Mouse (Mus musculus): ENCODE results near the gene Nt5dc1. TPM values are rescaled to one million over a fixed set of nuclear protein-coding genes. Genes with fewer than 3 reads are reported as not detected.
A peak's percentile ranks its signal among the peaks of the same experiment; 100 is the strongest.

The Nt5dc1 gene
- polyA plus RNA-seq, 1 experiment from 2014 or later: 8.2 TPM

DNA sequence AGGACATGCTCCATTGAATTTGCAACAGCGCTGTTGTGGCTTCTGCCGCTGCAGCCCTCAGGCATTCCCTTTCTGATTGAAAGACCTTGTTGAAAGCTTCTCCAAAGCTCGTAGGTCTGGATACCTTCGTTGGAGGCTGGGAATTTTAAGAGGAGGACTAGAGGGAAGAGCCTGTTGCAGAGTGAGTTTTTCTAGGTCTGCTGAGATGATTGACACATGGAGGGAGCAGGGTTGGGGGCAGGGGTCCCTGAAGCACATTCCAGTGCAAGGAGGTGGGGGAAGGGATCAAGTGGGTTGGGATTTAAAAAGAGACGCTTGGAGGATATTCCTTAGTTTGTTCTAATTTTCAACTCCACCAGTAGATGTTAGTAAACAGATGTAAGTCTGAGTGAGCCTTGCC, 118.0 kb downstream of the Nt5dc1 start:
- no peak for ATAC-seq
- no peaks in the 10 kb centered on the region for H3K4me1 ChIP-seq (replicated peaks; ENCODE audit: control insufficient read depth, insufficient read depth, low read length)
- no peak overlapping the region for H3K9ac ChIP-seq (ENCODE audit: low read depth, low read length)
- H3K27me3 ChIP-seq (replicated peaks; ENCODE audit: control insufficient read depth, insufficient read depth, low read length): no peaks in the 10 kb centered on the region
- no peak for TF ChIP-seq CTCF (IDR thresholded peaks at IDR 0.05; ENCODE audit: low read depth)
- H3K9me3 ChIP-seq (ENCODE audit: control insufficient read depth): no peaks in the 10 kb centered on the region
- H3K27ac ChIP-seq (ENCODE audit: low read depth, low read length): no peak overlapping the region
- WGBS: 47% methylated on average over 5 of the region's 5 CpGs
- no peak overlapping the region; the same call in 1 of the 2 replicates for H3K4me2 ChIP-seq (replicated peaks; ENCODE audit: low read depth)
- no peaks in the 10 kb centered on the region for H3K36me3 ChIP-seq (ENCODE audit: control insufficient read depth, insufficient read depth)
- no peak overlapping the region for H3K4me3 ChIP-seq (ENCODE audit: low read depth, low read length)

DNA sequence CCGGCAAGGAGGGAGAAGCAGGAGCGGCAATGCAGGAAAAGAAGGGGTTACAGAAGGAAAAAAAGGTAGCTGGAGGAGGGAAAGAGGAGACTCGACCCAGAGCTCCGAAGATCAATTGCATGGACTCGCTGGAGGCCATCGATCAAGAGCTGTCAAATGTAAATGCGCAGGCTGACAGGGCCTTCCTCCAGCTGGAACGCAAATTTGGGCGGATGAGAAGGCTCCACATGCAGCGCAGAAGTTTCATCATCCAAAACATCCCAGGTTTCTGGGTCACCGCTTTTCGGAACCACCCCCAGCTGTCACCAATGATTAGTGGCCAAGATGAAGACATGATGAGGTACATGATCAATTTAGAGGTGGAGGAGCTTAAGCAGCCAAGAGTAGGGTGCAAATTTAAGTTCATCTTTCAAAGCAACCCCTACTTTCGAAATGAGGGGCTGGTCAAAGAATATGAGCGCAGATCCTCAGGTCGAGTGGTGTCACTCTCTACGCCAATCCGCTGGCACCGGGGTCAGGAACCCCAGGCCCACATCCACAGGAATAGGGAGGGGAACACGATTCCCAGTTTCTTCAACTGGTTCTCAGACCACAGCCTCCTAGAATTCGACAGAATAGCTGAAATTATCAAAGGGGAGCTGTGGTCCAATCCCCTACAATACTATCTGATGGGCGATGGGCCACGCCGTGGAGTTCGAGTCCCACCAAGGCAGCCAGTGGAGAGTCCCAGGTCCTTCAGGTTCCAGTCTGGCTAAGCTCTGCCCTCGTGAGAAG, 120.2 kb downstream of the Nt5dc1 start:
- 51% methylated on average over 25 of the region's 25 CpGs for WGBS
- peak overlapping the region; percentile 87 for H3K4me2 ChIP-seq (replicated peaks; ENCODE audit: low read depth)
- peak overlapping the region; percentile 42; the same call in 1 of the 2 replicates for H3K27ac ChIP-seq (ENCODE audit: low read depth, low read length)
- no peaks in the 10 kb centered on the region for H3K36me3 ChIP-seq (ENCODE audit: control insufficient read depth, insufficient read depth)
- TF ChIP-seq CTCF (IDR thresholded peaks at IDR 0.05; ENCODE audit: low read depth): no peak
- no peaks in the 10 kb centered on the region for H3K27me3 ChIP-seq (replicated peaks; ENCODE audit: control insufficient read depth, insufficient read depth, low read length)
- H3K9ac ChIP-seq (ENCODE audit: low read depth, low read length): peak overlapping the region; percentile 31; the same call in 1 of the 2 replicates
- H3K4me3 ChIP-seq (ENCODE audit: low read depth, low read length): peak overlapping the region; percentile 62
- no peak for ATAC-seq
- no peaks in the 10 kb centered on the region for H3K9me3 ChIP-seq (ENCODE audit: control insufficient read depth)
- no peaks in the 10 kb centered on the region for H3K4me1 ChIP-seq (replicated peaks; ENCODE audit: control insufficient read depth, insufficient read depth, low read length)

GRCm38 (mm10) chr10:34297299-34297979, 120.9 kb downstream of the Nt5dc1 start, which contains the start of gene Tspyl4:
Tspyl4 (plus strand) TSS chr10:34297442.
- WGBS: under 1% methylated on average over 38 of the region's 38 CpGs
- H3K36me3 ChIP-seq (ENCODE audit: control insufficient read depth, insufficient read depth): no peaks in the 10 kb centered on the region
- ATAC-seq: peak; percentile 97
- H3K4me3 ChIP-seq (ENCODE audit: low read depth, low read length): peak within 1 kb of the TSS; percentile 62
- H3K9ac ChIP-seq (ENCODE audit: low read depth, low read length): peak within 1 kb of the TSS; percentile 31; the same call in 1 of the 2 replicates
- no peak for TF ChIP-seq CTCF (IDR thresholded peaks at IDR 0.05; ENCODE audit: low read depth)
- H3K4me1 ChIP-seq (replicated peaks; ENCODE audit: control insufficient read depth, insufficient read depth, low read length): no peaks in the 10 kb centered on the region
- no peaks in the 10 kb centered on the region for H3K9me3 ChIP-seq (ENCODE audit: control insufficient read depth)
- peak within 1 kb of the TSS; percentile 87 for H3K4me2 ChIP-seq (replicated peaks; ENCODE audit: low read depth)
- no peaks in the 10 kb centered on the region for H3K27me3 ChIP-seq (replicated peaks; ENCODE audit: control insufficient read depth, insufficient read depth, low read length)
- peak within 1 kb of the TSS; percentile 42; the same call in 1 of the 2 replicates for H3K27ac ChIP-seq (ENCODE audit: low read depth, low read length)

- Histone ChIP-seq H3K27ac (ENCODE audit: low read depth, low read length) (no peak overlapping the region), H3K9ac (ENCODE audit: low read depth, low read length) (no peak overlapping the region)
- WGBS: 6% methylated on average over 13 of the region's 13 CpGs
Observed at GRCm38 (mm10) chr10:34296911-34297298, 121.4 kb downstream of the Nt5dc1 start.

DNA sequence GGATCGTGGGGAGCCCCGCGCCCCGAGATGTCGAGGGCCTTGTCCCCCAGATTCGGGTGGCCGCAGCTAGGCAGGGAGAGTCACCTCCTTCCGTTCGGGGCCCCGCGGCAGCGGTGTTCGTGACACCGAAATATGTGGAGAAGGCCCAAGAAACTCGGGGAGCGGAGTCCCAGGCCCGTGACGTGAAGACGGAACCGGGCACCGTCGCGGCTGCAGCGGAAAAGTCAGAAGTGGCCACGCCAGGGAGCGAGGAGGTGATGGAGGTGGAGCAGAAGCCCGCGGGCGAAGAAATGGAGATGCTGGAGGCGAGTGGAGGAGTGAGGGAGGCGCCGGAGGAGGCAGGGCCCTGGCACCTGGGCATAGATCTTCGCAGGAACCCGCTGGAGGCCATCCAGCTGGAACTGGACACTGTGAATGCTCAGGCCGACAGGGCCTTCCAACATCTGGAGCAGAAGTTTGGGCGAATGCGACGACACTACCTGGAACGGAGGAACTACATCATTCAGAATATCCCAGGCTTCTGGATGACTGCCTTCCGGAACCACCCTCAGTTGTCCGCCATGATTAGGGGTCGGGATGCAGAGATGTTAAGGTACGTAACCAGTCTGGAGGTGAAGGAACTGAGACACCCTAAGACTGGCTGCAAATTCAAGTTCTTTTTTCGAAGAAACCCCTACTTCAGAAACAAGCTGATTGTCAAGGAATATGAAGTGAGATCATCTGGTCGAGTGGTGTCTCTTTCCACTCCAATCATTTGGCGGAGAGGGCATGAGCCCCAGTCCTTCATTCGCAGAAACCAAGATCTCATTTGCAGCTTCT, 135.7 kb downstream of the Nt5dc1 start:
- peak overlapping the region; percentile 98 for H3K9ac ChIP-seq (ENCODE audit: low read depth, low read length)
- peak overlapping the region; percentile 61 for H3K27ac ChIP-seq (ENCODE audit: low read depth, low read length)
- peak; percentile 78 for ATAC-seq
- 2% methylated on average over 47 of the region's 47 CpGs for WGBS
- H3K36me3 ChIP-seq (ENCODE audit: control insufficient read depth, insufficient read depth): 0 out of 2 replicates have a peak, but pooled peaks cover 2% of the 10 kb centered on the region
- TF ChIP-seq CTCF (IDR thresholded peaks at IDR 0.05; ENCODE audit: low read depth): no peak
- peak overlapping the region; percentile 98 for H3K4me3 ChIP-seq (ENCODE audit: low read depth, low read length)
- peak overlapping the region; percentile 87 for H3K4me2 ChIP-seq (replicated peaks; ENCODE audit: low read depth)
- H3K4me1 ChIP-seq (replicated peaks; ENCODE audit: control insufficient read depth, insufficient read depth, low read length): 0 out of 2 replicates have a peak, but pooled peaks cover 3% of the 10 kb centered on the region
- H3K27me3 ChIP-seq (replicated peaks; ENCODE audit: control insufficient read depth, insufficient read depth, low read length): no peaks in the 10 kb centered on the region
- no peaks in the 10 kb centered on the region for H3K9me3 ChIP-seq (ENCODE audit: control insufficient read depth)

More at GRCm38 (mm10) chr10:34296911-34297298, 121.4 kb downstream of the Nt5dc1 start:
- Histone ChIP-seq H3K36me3 (ENCODE audit: control insufficient read depth, insufficient read depth) (no peaks in the 10 kb centered on the region), H3K4me3 (ENCODE audit: low read depth, low read length) (peak overlapping the region; percentile 62), H3K27me3 (replicated peaks; ENCODE audit: control insufficient read depth, insufficient read depth, low read length) (no peaks in the 10 kb centered on the region), H3K9me3 (ENCODE audit: control insufficient read depth) (no peaks in the 10 kb centered on the region), H3K4me2 (replicated peaks; ENCODE audit: low read depth) (peak overlapping the region; percentile 87), H3K4me1 (replicated peaks; ENCODE audit: control insufficient read depth, insufficient read depth, low read length) (no peaks in the 10 kb centered on the region)
- ATAC-seq: no peak
- TF ChIP-seq CTCF (IDR thresholded peaks at IDR 0.05; ENCODE audit: low read depth): no peak
